Mouse (Mus musculus) liver, postnatal 0 days (tissue): Measurements from ENCODE around the gene Hykk.

Source experiments
- CTCF ChIP-seq: sonication (generic); IDR thresholded peaks from 2 replicates; pipeline ENCODE4 v1.5.1; 2016; ENCODE audit warnings: antibody characterized with exemption, low read depth
- EP300 ChIP-seq: IDR thresholded peaks from 2 replicates; pipeline ENCODE4 v1.6.1; 2016; ENCODE audit warnings: antibody characterized with exemption, low read depth, mild to moderate bottlenecking

DNA sequence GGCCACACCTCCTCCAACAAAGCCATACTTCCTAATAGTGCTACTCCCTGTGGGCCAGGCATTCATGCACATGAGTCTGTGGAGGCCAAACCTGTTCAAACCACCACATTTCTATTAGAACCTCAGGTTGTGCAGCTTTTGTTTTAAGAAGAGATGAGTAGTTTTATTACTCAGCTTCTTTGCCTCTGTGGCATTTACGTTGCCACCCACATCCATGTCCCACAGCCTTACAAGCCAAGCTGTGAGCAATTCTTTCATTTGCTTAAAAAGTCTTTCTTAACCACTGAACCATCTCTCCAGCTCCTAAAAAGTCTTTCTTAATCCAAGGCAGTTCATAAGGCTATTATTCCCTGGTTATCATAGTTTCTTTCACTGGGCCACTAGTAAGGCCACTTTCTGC is 38.3 kb upstream of the Hykk start:
- TF ChIP-seq CTCF (no peak), EP300 (no peak)
